Mouse (Mus musculus) midbrain, postnatal 0 days (tissue): ENCODE measurements around the gene Cpt2. TPM values are rescaled to one million over a fixed set of nuclear protein-coding genes. Genes with fewer than 3 reads are reported as not detected.

Source experiments
- ATAC-seq: fragments of 200-750 bp; cut with Nextera tagmentation; 2 replicates; pipeline ENCODE4 v1.8.0; 2017; ENCODE audit warnings: moderate number of reproducible peaks, mild to moderate bottlenecking, moderate TSS enrichment, moderate library complexity; ENCODE audit not compliant: low FRiP score
- DNase-seq: peaks from one replicate; pipeline ENCODE4 v3.0.0-alpha.2; 2015; ENCODE audit warnings: low spot score
- H3K27ac ChIP-seq: fragments of 300-500 bp; sonication (generic); 2 replicates; pipeline ENCODE4 v1.5.1; 2014; ENCODE audit warnings: low read depth, mild to moderate bottlenecking, low read length, mixed read lengths
- H3K27me3 ChIP-seq: fragments of 300-500 bp; sonication (generic); 2 replicates; pipeline ENCODE4 v1.6.1; 2014; ENCODE audit warnings: low read length, control low read depth, mixed read lengths; ENCODE audit not compliant: insufficient read depth
- H3K36me3 ChIP-seq: fragments of 300-500 bp; sonication (generic); 2 replicates; pipeline ENCODE4 v1.6.1; 2014; ENCODE audit warnings: low read length, control low read depth, mixed read lengths; ENCODE audit not compliant: insufficient read depth
- H3K4me1 ChIP-seq: fragments of 300-500 bp; sonication (generic); 2 replicates; pipeline ENCODE4 v1.6.1; 2014; ENCODE audit warnings: mild to moderate bottlenecking, control low read depth, antibody characterized with exemption, low read length, mixed read lengths; ENCODE audit not compliant: insufficient read depth
- H3K4me2 ChIP-seq: fragments of 300-500 bp; sonication (generic); 2 replicates; pipeline ENCODE4 v1.6.1; 2014; ENCODE audit warnings: low read depth, mild to moderate bottlenecking, low read length, mixed read lengths; ENCODE audit not compliant: poor library complexity, severe bottlenecking
- H3K4me3 ChIP-seq: fragments of 300-500 bp; sonication (generic); 2 replicates; pipeline ENCODE4 v1.5.1; 2014; ENCODE audit warnings: low read depth, mild to moderate bottlenecking, low read length, moderate library complexity
- H3K9ac ChIP-seq: fragments of 300-500 bp; sonication (generic); replicated peaks from 2 replicates; pipeline ENCODE4 v1.6.1; 2014; ENCODE audit warnings: mild to moderate bottlenecking, low read length, moderate library complexity, mixed read lengths; ENCODE audit not compliant: poor library complexity, severe bottlenecking
- H3K9me3 ChIP-seq: fragments of 300-500 bp; sonication (generic); 2 replicates; pipeline ENCODE4 v1.6.1; 2016; ENCODE audit warnings: low read length, control low read depth
- CTCF ChIP-seq: IDR thresholded peaks from 2 replicates; pipeline ENCODE4 v1.5.1; 2016; ENCODE audit warnings: antibody characterized with exemption, mild to moderate bottlenecking
- WGBS: fragments of 180-500 bp; shearing (Covaris S2); extraction: QIAGEN DNeasy Blood & Tissue Kit; methylation state at CpG from one replicate; pipeline ENCODE4 v1.1.7; 2014; 5-methylcytosine and 5-hydroxymethylcytosine counted together
- polyA plus RNA-seq: library from polyadenylated mRNA; unstranded; fragments of >200 nt; fragmentation: Nextera tagmentation; extraction: Ambion mirVana; gene quantifications from 2 replicates; pipeline ENCODE4 v1.2.1, GENCODE M21; 2015
- total RNA-seq: library from RNA; depleted of rRNA; stranded (reverse); fragments of >200 nt; gene quantifications from 2 replicates; pipeline ENCODE4 v1.2.3, GENCODE M21; 2014

Gene Cpt2
- total and polyA plus RNA-seq, 2 experiments from 2014 or later, result 12.1 to 12.3 TPM

DNA sequence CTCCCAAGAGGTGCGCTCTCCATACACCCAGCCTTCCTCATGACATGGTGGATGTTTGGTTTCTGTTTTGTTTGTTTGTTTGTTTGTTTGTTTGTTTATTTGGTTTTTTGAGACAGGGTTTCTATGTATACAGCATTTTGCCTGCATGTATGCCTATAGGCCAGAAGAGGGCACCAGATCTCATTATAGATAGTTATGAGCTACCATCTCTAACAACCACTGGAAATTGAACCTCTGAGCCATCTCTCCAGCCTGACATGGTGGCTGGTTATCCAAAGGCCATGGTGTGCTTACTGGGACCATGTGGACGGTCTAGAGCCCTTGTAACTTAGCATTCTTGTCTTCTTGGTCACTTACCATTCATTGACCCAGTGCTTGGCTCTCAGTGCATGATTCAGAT lies 30.7 kb downstream of the Cpt2 start:
- ATAC-seq (no peak), DNase-seq (peak; percentile 59)
- Histone ChIP-seq H3K4me1 (no peaks in the 10 kb centered on the region), H3K4me2 (no peak overlapping the region), H3K27ac (no peak overlapping the region), H3K4me3 (no peak overlapping the region), H3K9ac (no peak overlapping the region), H3K36me3 (peaks cover 34% of the 10 kb centered on the region), H3K27me3 (no peaks in the 10 kb centered on the region), H3K9me3 (no peaks in the 10 kb centered on the region)
- TF ChIP-seq CTCF, result peak; percentile 77
- 86% methylated on average over 2 of the region's 2 CpGs for WGBS

- under 1% methylated on average over 47 of the region's 48 CpGs for WGBS
- H3K4me2 ChIP-seq, result peak within 1 kb of the TSS; percentile 76
- peaks cover 27% of the 10 kb centered on the region for H3K36me3 ChIP-seq
- peak within 1 kb of the TSS; percentile 53 for H3K4me3 ChIP-seq
- TF ChIP-seq CTCF, result no peak
- DNase-seq (peak; percentile 97), ATAC-seq (peak; percentile 93)
- no peaks in the 10 kb centered on the region for H3K9me3 ChIP-seq
- H3K4me1 ChIP-seq, result no peaks in the 10 kb centered on the region
- H3K27me3 ChIP-seq, result no peaks in the 10 kb centered on the region
- peak within 1 kb of the TSS; percentile 82 for H3K27ac ChIP-seq
- H3K9ac ChIP-seq, result peak within 1 kb of the TSS; percentile 78
These were observed 33.5 kb downstream of the Cpt2 start, which contains the start of gene 0610037L13Rik for GRCm38 (mm10) chr4:107889731-107890432. TSS of gene 0610037L13Rik (plus strand) at chr4:107889813.

- DNase-seq, result no peak
- no peak for TF ChIP-seq CTCF
- Histone ChIP-seq H3K4me3 (peak overlapping the region; percentile 53), H3K27ac (peak overlapping the region; percentile 82), H3K4me2 (peak overlapping the region; percentile 76), H3K4me1 (no peaks in the 10 kb centered on the region), H3K9me3 (no peaks in the 10 kb centered on the region), H3K36me3 (peaks cover 28% of the 10 kb centered on the region), H3K27me3 (no peaks in the 10 kb centered on the region), H3K9ac (peak overlapping the region; percentile 78)
- peak; percentile 48 for ATAC-seq
- under 1% methylated on average over 12 of the region's 12 CpGs for WGBS
These were observed 34.1 kb downstream of the Cpt2 start for GRCm38 (mm10) chr4:107889385-107889730.

DNA sequence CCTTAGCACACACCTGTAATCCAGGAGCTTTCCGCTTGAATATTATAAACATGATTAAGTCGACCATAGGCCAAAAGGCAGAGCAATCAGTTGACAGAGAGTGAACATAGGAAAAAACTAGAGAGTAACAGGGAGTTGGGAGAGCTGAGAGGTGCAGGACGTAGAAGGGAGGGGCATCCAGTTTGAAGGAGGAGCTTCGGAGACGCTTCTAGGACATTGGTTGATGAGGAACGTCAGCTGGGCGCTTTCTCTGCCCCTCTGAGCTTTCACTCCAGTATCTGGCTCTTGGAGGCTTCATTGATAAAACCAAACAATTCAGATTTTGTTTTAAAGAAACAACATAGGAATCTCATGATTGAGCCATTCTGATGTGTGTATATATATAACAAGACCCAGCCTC lies 37.0 kb downstream of the Cpt2 start:
- Histone ChIP-seq H3K36me3 (peaks cover 32% of the 10 kb centered on the region), H3K9me3 (no peaks in the 10 kb centered on the region), H3K9ac (no peak overlapping the region), H3K4me2 (no peak overlapping the region), H3K27me3 (no peaks in the 10 kb centered on the region), H3K4me1 (no peaks in the 10 kb centered on the region), H3K4me3 (no peak overlapping the region), H3K27ac (no peak overlapping the region)
- no peak for DNase-seq
- ATAC-seq, result no peak
- 80% methylated on average over 7 of the region's 7 CpGs for WGBS
- no peak for TF ChIP-seq CTCF

DNA sequence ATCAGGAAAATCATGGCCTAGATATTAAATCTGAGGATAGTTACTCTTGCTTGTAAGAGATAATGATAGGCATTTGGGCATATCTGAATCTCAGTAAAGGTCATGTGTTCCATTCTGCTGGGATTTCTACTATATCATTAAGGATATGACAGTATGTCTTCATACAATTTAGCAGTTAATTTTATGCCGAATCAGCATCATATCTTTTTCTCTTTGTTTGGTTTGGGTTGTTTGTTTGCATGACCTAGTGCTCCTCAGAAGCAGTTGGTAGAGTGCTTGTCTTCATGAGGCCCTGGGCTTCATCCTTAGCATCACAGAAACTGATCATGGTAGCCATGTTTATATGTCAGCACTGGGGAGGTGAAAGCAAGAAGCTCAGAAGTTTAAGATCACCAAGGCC lies 41.8 kb downstream of the Cpt2 start:
- no peak overlapping the region for H3K4me2 ChIP-seq
- DNase-seq (no peak), ATAC-seq (no peak)
- no peak overlapping the region for H3K9ac ChIP-seq
- H3K27ac ChIP-seq, result no peak overlapping the region
- 97% methylated on average over 1 of the region's 1 CpGs for whole genome bisulfite sequencing
- H3K36me3 ChIP-seq, result peaks cover 32% of the 10 kb centered on the region
- TF ChIP-seq CTCF, result no peak
- no peak overlapping the region for H3K4me3 ChIP-seq
- peaks cover 5% of the 10 kb centered on the region for H3K4me1 ChIP-seq
- H3K27me3 ChIP-seq, result no peaks in the 10 kb centered on the region
- H3K9me3 ChIP-seq, result no peaks in the 10 kb centered on the region

- DNase-seq, result peak; percentile 98
- peak within 1 kb of the TSS; percentile 69 for H3K4me2 ChIP-seq
- no peaks in the 10 kb centered on the region for H3K9me3 ChIP-seq
- peak; percentile 91 for ATAC-seq
- H3K4me1 ChIP-seq, result peaks cover 5% of the 10 kb centered on the region
- no peaks in the 10 kb centered on the region for H3K27me3 ChIP-seq
- 2% methylated on average over 48 of the region's 48 CpGs for WGBS
- H3K36me3 ChIP-seq, result peaks cover 23% of the 10 kb centered on the region
- TF ChIP-seq CTCF, result 0 out of 2 replicates have a peak, but pooled peaks have one; percentile 8
- peak within 1 kb of the TSS; percentile 74 for H3K4me3 ChIP-seq
- peak within 1 kb of the TSS; percentile 67 for H3K9ac ChIP-seq
- peak within 1 kb of the TSS; percentile 77 for H3K27ac ChIP-seq
These were observed 44.0 kb downstream of the Cpt2 start, which contains the start of gene Magoh for GRCm38 (mm10) chr4:107879254-107880050. TSS of gene Magoh (plus strand) at chr4:107879755.
